Mouse (Mus musculus) thymus, postnatal 0 days (tissue): ENCODE data around the gene Mpzl2. TPM values are rescaled to one million over a fixed set of nuclear protein-coding genes. Genes with fewer than 3 reads are reported as not detected.

ENCODE experiments used
- DNase-seq: peaks from one replicate; pipeline ENCODE4 v3.0.0-alpha.2; 2015; ENCODE audit warnings: low spot score
- polyA plus RNA-seq: library from polyadenylated mRNA; unstranded; fragments of >200 nt; fragmentation: Nextera tagmentation; extraction: Ambion mirVana; gene quantifications from 2 replicates; pipeline ENCODE4 v1.2.1, GENCODE M21; 2015

The Mpzl2 gene
- 5.9 and 7.4 TPM in 2 replicates for polyA plus RNA-seq

DNA sequence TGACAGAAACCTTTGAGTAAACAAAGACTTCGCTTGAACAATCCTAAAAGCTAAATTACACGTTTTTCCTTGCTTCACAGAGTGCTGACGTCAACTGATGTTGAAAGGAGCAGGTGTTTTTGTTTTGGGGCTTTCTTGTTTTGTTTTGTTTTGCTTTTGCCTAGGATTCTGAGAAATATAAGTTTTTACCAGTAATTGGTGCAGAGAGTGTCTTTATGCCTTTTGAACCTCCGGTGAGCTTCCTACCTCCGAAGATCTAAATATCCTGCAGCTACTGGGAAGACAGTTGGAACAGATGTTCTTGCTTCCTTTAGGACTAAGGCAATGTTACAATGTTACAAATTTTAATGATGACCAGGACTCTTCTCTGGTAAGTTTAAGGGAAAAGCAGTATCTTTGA lies at the start of gene Mpzl2:
Mpzl2 (plus strand) TSS at position 301 of the 400 bp plus-strand sequence.
- DNase-seq: peak; percentile 23

DNA sequence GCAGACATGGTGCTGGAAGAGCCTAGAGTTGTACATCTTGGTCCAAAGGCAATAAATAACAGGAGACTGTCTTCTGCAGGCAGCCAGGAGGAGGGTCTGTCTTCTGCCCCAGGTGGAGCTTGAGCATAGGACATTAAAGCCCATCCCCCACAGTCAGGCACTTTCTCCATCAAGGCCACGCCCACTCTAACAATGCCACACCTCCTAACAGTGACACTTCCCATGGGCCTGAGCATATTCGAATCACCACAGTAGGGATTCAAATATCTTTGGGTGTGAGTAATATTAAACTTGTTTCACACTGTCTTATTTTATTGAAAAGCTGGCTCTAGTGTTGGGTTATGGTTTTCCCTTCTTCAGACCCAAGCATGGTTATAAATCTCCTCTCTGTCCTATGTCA lies 47.8 kb upstream of the Mpzl2 start:
- no peak for DNase-seq

DNA sequence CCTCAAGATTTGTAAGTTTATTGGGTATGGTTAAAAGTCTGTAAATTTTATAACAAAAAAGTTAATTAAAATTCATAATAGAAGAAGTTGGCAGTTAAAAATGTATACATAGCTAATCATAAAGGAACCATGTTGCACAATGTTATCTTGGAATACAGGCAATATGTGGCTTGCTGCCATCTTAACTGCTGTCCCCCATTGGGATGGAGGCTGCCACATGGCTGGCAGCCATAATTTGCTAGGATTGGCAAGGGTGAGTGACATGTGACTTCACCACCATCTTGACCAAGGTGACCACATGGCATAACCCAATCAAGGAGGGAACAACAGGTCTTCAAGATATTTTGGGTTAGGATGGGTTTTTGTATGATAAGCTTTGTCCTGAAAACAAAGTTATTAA lies 47.3 kb upstream of the Mpzl2 start:
- DNase-seq: no peak

DNA sequence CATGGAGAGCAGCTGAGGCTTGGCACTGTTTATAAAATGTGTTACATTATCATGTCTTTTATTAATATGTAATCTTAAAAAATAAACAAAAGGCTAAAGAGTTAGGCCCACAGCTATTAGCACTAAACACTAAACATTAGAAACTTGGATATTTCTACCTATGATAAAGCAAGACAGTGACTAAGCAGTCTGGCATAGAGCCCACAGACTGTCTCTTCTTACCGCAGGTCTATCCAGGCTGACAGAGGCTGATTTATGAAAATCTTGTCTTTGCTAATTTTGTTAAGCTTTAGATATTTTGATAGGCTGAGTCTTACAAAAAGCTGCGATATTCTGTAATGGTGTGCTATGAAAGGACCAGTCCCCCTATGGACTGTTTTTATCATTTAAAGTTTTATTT lies 46.3 kb upstream of the Mpzl2 start:
- DNase-seq: no peak

DNA sequence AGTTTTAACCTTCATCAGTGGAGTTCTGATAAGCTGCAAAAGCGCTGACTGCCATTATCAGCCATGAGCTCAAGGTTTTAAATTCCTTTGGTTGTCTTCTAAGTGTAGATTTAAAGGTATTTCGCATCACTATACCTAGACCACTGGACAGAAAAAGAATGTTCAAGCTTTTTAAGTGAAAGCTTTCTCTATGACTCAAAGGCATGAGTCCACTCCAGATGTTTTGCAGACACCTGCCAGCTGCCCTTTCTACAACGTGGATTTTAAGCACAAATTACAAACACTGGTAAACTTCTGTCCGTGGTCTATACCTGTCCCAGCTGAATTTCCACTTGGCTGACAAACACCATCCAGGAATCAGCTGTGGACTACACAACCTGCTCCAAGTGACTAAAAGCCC lies 44.6 kb upstream of the Mpzl2 start:
- no peak for DNase-seq

- DNase-seq: peak; percentile 69
Measured at GRCm38 (mm10) chr9:44996590-44996989, 43.0 kb upstream of the Mpzl2 start.

DNA sequence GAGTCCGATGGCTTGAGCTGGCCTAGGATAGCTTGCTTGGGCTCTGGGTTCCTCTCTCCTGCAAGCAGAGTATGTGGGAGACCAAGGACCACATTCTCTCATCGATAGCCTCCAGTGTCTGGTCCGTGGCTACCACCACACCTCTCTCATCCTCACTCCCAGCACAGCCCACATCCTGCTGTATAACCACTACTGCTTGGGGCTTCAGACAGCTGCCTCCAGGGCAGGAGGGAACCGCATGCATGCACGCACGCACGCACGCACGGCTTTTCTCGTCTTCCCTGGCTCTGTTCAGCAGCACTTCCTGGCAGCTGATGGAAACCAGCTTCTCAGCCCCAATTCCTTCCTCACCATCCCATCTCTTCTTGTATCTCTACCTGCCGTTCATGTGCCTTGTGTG lies 41.5 kb upstream of the Mpzl2 start:
- peak; percentile 74 for DNase-seq

- no peak for DNase-seq
Measured at GRCm38 (mm10) chr9:44999171-44999570, 40.4 kb upstream of the Mpzl2 start.

DNA sequence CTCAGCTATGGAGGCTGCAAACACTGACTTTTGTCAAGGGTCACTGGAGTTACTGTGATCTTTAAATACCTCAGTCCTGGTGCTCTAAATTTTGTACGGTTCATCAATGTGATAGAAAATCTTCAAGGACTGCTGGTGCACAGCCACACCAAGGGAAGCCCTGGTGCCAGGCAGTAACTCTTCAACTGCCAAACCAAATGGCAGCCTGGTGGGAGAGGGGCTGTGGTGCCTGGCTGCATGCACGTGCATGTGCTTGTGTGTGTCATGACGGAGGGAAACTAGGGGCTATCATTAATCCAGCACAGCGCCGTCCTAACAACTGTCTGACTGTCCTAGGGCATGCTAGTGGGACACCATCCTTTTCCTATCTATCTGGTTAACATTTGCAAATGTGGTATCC lies 39.8 kb upstream of the Mpzl2 start:
- no peak for DNase-seq

- DNase-seq: no peak
Measured at GRCm38 (mm10) chr9:45000249-45000648, 39.4 kb upstream of the Mpzl2 start.

DNA sequence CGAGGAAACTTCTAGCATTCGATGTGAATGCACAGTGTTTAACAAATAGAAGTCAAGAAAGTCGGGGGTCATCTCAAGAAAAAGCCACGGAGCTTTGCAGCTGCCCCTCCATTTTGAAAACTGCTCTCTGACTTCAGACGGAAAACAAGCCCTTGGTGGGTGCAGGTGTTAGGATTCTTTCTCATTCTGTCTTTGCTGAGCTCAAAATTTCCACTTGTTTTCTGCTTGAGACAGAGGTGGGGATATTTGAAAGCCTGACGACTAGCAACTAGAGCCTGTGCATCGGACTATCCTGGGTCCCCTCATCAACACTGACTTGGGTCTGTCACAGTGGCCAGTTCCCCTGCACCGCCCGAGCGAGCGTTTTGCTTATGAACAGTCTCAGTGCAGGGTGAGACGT lies 32.2 kb upstream of the Mpzl2 start:
- no peak for DNase-seq

GRCm38 (mm10) chr9:45008342-45008741 lies 31.3 kb upstream of the Mpzl2 start:
- DNase-seq: peak; percentile 79

DNA sequence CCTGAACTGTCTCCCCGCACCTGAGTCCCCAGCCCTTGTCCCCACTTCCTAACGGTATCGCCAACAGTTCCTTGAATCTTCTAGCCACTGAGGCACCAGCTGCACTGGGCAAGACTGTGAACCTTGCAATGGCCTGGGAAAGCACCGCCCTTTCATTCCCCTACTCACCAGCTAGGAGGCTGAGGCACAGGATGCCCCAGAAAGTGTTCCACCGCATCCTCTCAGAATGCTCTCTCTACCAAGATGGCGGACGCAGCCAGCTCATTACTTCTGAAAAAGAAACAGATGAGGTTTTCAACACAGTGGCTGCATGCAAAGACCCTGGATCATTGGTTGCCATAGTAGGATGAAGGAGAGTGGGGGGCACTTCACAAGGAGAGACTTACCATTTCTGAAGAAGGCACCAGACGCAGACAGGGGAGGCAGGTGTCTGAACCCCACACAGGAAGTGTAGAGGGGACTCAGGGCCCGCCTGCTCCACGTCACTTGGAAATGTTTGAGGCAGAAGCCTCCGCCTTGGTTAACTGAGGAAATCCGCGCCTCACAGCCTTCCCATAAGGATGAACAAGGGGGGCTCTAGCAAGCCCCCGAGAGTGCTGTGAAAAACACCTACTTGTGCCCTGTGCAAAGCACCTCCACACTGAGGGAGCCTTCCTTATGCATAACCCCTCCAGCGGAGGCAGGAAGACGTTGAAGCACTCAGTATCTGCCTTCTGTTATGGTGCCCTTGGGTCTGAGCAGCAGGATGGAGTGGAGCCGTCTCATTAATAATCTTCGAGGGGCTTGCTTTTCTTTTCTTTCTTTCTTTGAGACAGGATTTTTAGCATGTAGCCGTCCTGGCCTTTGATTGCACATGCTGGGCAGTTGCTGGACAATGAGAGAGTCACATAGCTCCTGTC lies 30.2 kb upstream of the Mpzl2 start, which contains the start of gene Cd3e:
Cd3e (minus strand) TSS at position 448 of the 899 bp plus-strand sequence.
- peak; percentile 86 for DNase-seq

DNA sequence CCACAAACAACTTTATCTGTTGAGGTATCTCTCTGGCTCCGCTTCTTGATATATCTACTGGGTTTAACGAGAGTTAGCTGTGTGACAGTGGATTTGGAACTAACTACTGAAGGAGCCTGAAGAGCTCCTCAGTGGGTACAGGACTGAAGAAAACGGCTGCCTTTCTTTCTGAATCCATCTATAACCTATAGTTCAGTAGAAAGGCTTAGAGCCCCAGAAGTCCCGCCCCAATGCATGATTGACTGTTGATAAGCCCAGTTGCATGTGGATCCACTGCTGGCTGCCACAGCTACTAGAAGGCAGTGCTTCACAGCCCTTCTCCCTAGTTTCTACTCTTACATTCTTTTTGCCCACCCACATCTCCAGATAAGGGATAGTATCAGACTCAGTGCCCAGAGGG lies 29.1 kb upstream of the Mpzl2 start:
- peak; percentile 80 for DNase-seq

- DNase-seq: no peak
Measured at GRCm38 (mm10) chr9:45011291-45011690, 28.3 kb upstream of the Mpzl2 start.

- peak; percentile 64 for DNase-seq
Measured at GRCm38 (mm10) chr9:45014879-45015278, 24.7 kb upstream of the Mpzl2 start.

DNA sequence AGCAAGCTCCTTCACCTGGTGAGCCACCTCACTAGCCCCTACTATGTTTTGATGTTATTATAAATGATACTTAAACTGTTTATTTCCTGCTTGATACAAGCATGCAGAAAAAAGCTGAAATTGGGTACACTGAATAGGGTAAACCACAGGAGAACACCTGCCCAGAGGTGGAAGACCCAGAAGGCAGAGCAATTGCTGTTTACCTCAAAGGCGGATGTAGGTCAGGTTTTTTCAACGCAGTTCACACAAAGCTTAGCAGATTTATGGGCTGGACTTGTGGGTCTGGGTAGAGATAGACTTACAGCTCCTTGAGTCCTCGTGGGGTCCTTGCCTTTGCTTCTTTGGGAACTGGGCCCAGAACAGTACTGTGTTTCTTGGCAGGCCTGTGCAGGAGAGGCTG lies 23.8 kb upstream of the Mpzl2 start:
- peak; percentile 83 for DNase-seq

- no peak for DNase-seq
Measured at GRCm38 (mm10) chr9:45018031-45018430, 21.6 kb upstream of the Mpzl2 start.

- DNase-seq: peak; percentile 86
Measured at GRCm38 (mm10) chr9:45022800-45023199, 16.8 kb upstream of the Mpzl2 start.

- no peak for DNase-seq
Measured at GRCm38 (mm10) chr9:45023638-45024037, 16.0 kb upstream of the Mpzl2 start.

DNA sequence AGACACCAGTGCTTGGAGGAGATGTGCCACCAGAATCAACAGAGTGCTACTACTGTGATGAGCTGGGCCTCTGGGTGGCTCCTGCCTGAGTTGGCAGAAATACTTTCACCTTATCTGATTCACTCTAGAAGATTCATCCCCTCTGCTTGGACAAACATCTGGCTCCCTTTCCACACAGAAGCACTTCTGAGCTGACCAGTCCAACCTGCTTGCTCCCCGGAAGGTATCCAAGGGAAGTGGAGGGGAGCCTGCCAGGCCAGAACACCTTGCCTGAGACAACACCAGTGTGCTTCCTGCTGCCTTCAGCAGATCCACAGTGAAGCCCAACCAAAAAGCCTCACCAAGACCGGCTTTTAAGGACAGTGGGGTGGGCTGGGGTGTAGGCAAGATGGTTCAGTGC lies 15.4 kb upstream of the Mpzl2 start:
- DNase-seq: no peak

GRCm38 (mm10) chr9:45027376-45027775 lies 12.2 kb upstream of the Mpzl2 start:
- no peak for DNase-seq

- no peak for DNase-seq
Measured at GRCm38 (mm10) chr9:45030341-45030740, 9.3 kb upstream of the Mpzl2 start.
